Mouse (Mus musculus): Measurements from ENCODE around the gene Hnrnpab.

Hnrnpab gene

DNA sequence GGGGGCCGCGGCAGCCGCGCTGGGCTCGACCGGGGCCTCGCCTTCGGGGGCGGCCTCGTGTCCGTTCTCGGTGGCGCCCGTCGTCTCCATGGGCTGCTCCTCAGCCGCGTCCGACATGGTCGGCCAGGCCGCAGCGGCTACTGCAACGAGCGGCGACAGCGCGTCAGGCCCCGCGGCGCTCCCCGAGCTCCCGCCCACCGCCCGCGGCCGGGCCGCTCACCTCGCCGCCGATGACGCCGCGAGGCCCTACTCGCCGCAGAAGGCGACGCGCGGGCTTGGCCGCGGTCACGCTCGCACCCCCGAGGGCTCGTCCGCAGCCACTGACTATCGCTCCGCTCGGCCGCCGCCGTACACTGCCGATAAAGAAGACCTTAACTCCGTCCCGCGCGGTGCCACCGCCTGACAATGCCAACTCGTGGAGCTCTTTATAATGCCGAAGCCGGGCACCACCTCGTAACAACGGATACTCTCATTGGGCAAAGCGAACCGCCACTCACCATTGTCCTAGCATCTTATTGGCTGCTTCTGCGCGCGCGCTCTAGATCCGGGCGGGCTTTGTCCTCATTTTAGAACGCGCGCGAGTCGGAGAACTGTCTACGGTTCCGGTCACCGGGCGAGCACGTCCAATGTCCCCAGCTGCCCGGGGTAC is at the start of gene Hnrnpab:
Hnrnpab (minus strand) TSS at position 401 of the 649 bp plus-strand sequence.
- Histone ChIP-seq H3K36me3 (ENCODE audit: control insufficient read depth, insufficient read depth, low read length, poor library complexity, severe bottlenecking) (peaks cover 17% of the 10 kb centered on the region; the same call in 1 of the 2 replicates), H3K27me3 (ENCODE audit: control insufficient read depth, insufficient read depth, low read length, poor library complexity, severe bottlenecking) (no peaks in the 10 kb centered on the region)
- DNase-seq (ENCODE audit: low read depth, low spot score), result peak; percentile 98

DNA sequence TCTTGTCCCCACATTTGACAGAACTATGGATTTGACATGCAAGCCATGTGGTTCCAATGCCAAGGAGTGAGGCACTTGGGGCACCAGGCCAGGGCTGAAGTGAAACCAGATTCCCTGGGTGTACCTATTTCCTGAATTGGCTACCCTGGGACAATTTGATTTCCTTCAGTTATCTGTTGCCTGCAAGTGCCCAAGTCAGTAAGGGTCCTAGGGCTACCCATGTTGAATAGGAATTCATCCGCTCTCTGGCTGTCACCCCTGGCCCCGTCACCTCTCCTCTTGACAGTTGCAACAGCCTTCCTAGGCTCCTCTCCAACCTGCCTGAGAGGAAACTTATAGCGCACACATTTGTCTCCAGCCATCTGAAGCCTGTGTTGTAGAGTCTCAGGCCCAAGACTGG is 48.2 kb upstream of the Hnrnpab start:
- Histone ChIP-seq H3K36me3 (ENCODE audit: control insufficient read depth, insufficient read depth, low read length, poor library complexity, severe bottlenecking) (peaks cover 2% of the 10 kb centered on the region; the same call in 1 of the 2 replicates), H3K27me3 (ENCODE audit: control insufficient read depth, insufficient read depth, low read length, poor library complexity, severe bottlenecking) (no peaks in the 10 kb centered on the region)
- no peak for DNase-seq (ENCODE audit: low read depth, low spot score)

DNA sequence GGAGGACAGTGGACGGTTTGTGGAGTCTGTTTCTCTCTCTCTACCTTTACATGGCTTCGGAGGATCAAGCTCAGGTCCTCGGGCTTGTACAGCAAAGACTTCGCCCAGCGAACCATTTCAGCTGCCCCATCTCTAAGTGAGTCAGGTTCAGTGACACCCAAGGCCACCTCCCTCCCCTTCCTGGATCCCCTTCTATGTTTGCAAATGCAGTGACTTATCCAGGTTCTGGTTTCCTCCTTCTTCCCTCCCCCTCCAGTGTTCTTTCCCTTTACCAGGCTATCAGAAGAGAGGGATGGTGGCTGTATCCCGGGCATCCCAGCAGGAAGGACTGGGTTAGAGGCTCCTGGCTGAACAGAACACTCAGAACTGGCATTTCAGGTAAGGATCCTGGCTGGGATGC is 47.1 kb upstream of the Hnrnpab start:
- Histone ChIP-seq H3K27me3 (ENCODE audit: control insufficient read depth, insufficient read depth, low read length, poor library complexity, severe bottlenecking) (no peaks in the 10 kb centered on the region), H3K36me3 (ENCODE audit: control insufficient read depth, insufficient read depth, low read length, poor library complexity, severe bottlenecking) (peaks cover 2% of the 10 kb centered on the region; the same call in 1 of the 2 replicates)
- DNase-seq (ENCODE audit: low read depth, low spot score), result no peak

DNA sequence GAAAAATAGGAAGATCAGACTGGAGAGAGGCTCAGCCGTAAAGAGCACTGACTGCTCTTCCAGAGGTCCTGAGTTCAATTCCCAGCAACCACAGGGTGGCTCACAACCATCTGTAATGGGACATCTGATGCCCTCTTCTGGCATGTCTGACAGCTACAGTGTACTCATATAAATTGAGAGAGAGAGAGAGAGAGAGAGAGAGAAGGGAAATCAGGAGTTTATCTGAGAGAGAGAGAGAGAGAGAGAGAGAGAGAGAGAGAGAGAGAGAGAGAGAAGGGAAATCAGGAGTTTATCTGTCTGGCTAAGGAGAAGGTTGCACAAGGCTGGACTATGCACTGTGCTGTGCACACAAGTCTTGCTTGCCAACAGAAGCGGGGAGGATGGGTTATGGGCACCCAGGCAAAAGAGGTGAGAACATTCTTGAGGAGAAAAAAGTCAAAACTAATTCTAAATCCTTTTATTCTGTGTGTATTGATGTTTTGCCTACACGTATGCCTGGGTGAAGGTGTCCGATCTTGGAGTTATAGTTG is 46.3 kb upstream of the Hnrnpab start:
- Histone ChIP-seq H3K27me3 (ENCODE audit: control insufficient read depth, insufficient read depth, low read length, poor library complexity, severe bottlenecking) (no peaks in the 10 kb centered on the region), H3K36me3 (ENCODE audit: control insufficient read depth, insufficient read depth, low read length, poor library complexity, severe bottlenecking) (peaks cover 2% of the 10 kb centered on the region; the same call in 1 of the 2 replicates)
- no peak for DNase-seq (ENCODE audit: low read depth, low spot score)

GRCm38 (mm10) chr11:51650691-51651515 is 44.3 kb upstream of the Hnrnpab start, which contains the start of the genes N4bp3 and D930048N14Rik:
N4bp3 (minus strand) TSS chr11:51650842.
D930048N14Rik (plus strand) TSS chr11:51650954.
- Histone ChIP-seq H3K36me3 (ENCODE audit: control insufficient read depth, insufficient read depth, low read length, poor library complexity, severe bottlenecking) (peaks cover 2% of the 10 kb centered on the region; the same call in 1 of the 2 replicates), H3K27me3 (ENCODE audit: control insufficient read depth, insufficient read depth, low read length, poor library complexity, severe bottlenecking) (no peaks in the 10 kb centered on the region)
- peak; percentile 72 for DNase-seq (ENCODE audit: low read depth, low spot score)

DNA sequence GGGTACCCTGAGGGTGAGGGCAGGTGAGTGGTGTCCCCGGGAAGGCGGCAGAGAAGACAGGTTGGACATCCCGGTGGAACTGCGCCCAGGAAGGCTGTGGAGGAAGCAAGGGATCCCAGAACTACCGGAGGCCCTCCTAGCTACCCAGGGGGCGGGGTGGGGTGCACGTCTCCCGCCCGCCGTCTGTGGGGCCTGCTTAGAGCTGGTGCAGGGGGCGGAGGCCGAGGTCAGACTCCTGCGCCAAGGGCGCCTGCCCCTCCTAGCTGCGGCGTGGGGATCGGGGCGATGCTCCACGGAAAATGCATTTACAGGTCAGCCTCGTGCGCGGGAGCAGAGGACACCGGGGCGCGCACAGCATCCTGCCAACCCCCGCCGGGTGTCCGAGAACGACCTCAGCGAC is 43.6 kb upstream of the Hnrnpab start:
- no peaks in the 10 kb centered on the region; the same call in 1 of the 2 replicates for H3K36me3 ChIP-seq (ENCODE audit: control insufficient read depth, insufficient read depth, low read length, poor library complexity, severe bottlenecking)
- no peak for DNase-seq (ENCODE audit: low read depth, low spot score)
- no peaks in the 10 kb centered on the region for H3K27me3 ChIP-seq (ENCODE audit: control insufficient read depth, insufficient read depth, low read length, poor library complexity, severe bottlenecking)

DNA sequence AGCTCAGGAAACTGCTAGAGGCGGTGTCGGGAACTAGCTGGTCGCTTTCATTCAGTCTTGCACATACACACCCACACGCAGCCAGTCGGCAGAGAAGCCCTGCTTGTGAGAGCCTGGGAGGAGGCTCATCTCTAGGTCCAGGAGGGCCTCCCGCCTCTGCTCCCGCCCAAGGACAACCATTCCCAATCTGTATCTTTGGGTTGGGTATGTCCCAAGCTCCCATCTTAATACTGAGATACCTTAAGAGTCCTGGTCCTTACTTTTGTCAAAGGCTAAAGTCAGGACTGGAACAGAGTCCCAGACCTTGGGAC is 43.2 kb upstream of the Hnrnpab start:
- Histone ChIP-seq H3K27me3 (ENCODE audit: control insufficient read depth, insufficient read depth, low read length, poor library complexity, severe bottlenecking) (no peaks in the 10 kb centered on the region), H3K36me3 (ENCODE audit: control insufficient read depth, insufficient read depth, low read length, poor library complexity, severe bottlenecking) (no peaks in the 10 kb centered on the region; the same call in 1 of the 2 replicates)
- DNase-seq (ENCODE audit: low read depth, low spot score), result peak; percentile 44

GRCm38 (mm10) chr11:51649111-51649888 is 42.7 kb upstream of the Hnrnpab start:
- Histone ChIP-seq H3K36me3 (ENCODE audit: control insufficient read depth, insufficient read depth, low read length, poor library complexity, severe bottlenecking) (no peaks in the 10 kb centered on the region; the same call in 1 of the 2 replicates), H3K27me3 (ENCODE audit: control insufficient read depth, insufficient read depth, low read length, poor library complexity, severe bottlenecking) (no peaks in the 10 kb centered on the region)
- DNase-seq (ENCODE audit: low read depth, low spot score), result no peak

- H3K27me3 ChIP-seq (ENCODE audit: control insufficient read depth, insufficient read depth, low read length, poor library complexity, severe bottlenecking), result no peaks in the 10 kb centered on the region
- no peaks in the 10 kb centered on the region; the same call in 1 of the 2 replicates for H3K36me3 ChIP-seq (ENCODE audit: control insufficient read depth, insufficient read depth, low read length, poor library complexity, severe bottlenecking)
- DNase-seq (ENCODE audit: low read depth, low spot score), result no peak
Measured at GRCm38 (mm10) chr11:51648566-51648965, 41.9 kb upstream of the Hnrnpab start.

DNA sequence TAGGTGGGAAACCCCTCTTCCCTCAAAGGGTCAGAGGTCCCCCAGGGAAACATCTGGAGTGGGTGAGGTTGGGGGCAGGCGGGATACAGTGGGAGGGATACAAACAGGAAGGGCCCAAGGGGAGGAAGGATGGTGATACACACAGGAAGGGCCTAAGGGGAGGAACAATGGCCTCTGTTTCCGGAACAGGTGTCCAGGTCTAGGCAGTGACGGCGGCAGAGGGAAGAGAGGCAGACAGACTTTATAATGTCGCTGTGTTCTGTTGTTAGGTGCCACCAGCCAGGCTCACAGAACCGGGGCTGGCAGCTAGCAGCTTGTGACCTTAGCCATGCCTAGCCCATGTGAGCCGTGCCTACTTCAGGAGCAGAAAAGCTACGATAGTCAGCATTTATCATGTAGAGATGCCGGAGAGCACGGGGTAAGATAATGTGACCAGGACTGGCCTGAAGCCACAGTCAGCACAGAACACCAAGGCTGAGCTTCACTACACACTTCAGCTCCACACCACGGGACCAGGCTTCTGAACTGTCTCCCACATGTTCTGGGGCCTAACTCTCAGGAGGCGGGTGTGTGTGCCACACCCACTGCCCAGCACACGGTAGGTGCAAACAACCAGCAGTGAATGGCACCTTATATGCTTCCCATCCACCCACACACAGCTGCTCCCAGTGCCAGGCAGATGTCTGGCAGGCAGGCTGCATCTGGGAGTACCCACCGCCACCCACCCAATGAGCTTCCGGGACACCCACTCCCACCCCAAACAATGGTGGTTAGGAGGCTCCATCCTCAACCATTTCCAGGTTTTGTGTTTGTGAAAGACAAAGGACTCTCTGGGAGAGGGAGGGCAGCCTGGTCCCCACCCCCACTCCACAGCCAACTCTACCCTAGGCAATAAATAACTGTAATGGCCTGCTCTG is 40.4 kb upstream of the Hnrnpab start:
- DNase-seq (ENCODE audit: low read depth, low spot score), result peak; percentile 55
- Histone ChIP-seq H3K27me3 (ENCODE audit: control insufficient read depth, insufficient read depth, low read length, poor library complexity, severe bottlenecking) (no peaks in the 10 kb centered on the region), H3K36me3 (ENCODE audit: control insufficient read depth, insufficient read depth, low read length, poor library complexity, severe bottlenecking) (no peaks in the 10 kb centered on the region; the same call in 1 of the 2 replicates)

DNA sequence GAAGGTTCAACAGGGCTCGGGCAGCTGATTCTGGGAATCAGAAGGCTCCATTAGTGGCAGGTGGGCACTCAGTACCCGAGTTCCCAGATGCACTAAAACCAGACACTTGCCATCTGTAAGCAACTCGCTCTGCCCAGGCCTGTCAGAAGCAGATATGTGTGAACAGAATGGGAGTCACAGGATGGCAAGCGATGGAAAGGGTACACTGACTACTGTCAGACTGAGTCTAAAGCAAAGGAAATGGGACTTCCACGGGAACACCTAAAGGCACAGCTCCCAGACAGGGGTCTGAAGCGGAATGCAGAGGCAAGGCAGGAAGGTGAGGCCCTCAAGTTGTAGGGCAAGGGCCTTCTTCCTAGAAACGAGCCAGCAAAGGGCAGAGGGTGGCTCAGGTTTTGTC is 39.6 kb upstream of the Hnrnpab start:
- no peak for DNase-seq (ENCODE audit: low read depth, low spot score)

DNA sequence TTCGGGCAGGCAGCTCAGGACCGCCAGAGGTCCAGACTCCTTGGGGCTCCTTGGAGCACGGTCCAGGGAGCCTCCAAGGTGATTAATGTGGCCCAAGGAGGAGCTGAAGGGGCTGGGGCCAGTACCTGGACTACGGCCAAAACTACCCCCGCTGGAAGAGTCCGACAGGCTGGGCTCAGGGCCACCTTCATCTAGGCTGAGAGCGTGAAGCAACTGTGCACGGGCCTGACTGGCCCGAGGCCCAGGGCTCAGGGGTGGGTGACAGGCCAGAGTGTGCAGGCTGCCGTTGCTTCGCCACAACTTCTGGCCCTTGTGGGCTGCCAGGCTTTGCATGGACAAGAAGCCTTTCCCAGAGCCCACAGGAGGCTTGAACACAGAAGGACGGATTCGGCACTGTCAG is 38.6 kb upstream of the Hnrnpab start:
- H3K27me3 ChIP-seq (ENCODE audit: control insufficient read depth, insufficient read depth, low read length, poor library complexity, severe bottlenecking), result no peaks in the 10 kb centered on the region
- no peaks in the 10 kb centered on the region; the same call in 1 of the 2 replicates for H3K36me3 ChIP-seq (ENCODE audit: control insufficient read depth, insufficient read depth, low read length, poor library complexity, severe bottlenecking)
- no peak for DNase-seq (ENCODE audit: low read depth, low spot score)

More for the DNA sequence above, 39.6 kb upstream of the Hnrnpab start:
- Histone ChIP-seq H3K36me3 (ENCODE audit: control insufficient read depth, insufficient read depth, low read length, poor library complexity, severe bottlenecking) (no peaks in the 10 kb centered on the region; the same call in 1 of the 2 replicates), H3K27me3 (ENCODE audit: control insufficient read depth, insufficient read depth, low read length, poor library complexity, severe bottlenecking) (no peaks in the 10 kb centered on the region)

GRCm38 (mm10) chr11:51644217-51644616 is 37.6 kb upstream of the Hnrnpab start:
- H3K27me3 ChIP-seq (ENCODE audit: control insufficient read depth, insufficient read depth, low read length, poor library complexity, severe bottlenecking), result no peaks in the 10 kb centered on the region
- no peaks in the 10 kb centered on the region; the same call in 1 of the 2 replicates for H3K36me3 ChIP-seq (ENCODE audit: control insufficient read depth, insufficient read depth, low read length, poor library complexity, severe bottlenecking)
- peak; percentile 91 for DNase-seq (ENCODE audit: low read depth, low spot score)

Data from splenic B cell, adult 2 months (primary cell).